Mouse (Mus musculus): ENCODE results near the gene Nek5.

The Nek5 gene

DNA sequence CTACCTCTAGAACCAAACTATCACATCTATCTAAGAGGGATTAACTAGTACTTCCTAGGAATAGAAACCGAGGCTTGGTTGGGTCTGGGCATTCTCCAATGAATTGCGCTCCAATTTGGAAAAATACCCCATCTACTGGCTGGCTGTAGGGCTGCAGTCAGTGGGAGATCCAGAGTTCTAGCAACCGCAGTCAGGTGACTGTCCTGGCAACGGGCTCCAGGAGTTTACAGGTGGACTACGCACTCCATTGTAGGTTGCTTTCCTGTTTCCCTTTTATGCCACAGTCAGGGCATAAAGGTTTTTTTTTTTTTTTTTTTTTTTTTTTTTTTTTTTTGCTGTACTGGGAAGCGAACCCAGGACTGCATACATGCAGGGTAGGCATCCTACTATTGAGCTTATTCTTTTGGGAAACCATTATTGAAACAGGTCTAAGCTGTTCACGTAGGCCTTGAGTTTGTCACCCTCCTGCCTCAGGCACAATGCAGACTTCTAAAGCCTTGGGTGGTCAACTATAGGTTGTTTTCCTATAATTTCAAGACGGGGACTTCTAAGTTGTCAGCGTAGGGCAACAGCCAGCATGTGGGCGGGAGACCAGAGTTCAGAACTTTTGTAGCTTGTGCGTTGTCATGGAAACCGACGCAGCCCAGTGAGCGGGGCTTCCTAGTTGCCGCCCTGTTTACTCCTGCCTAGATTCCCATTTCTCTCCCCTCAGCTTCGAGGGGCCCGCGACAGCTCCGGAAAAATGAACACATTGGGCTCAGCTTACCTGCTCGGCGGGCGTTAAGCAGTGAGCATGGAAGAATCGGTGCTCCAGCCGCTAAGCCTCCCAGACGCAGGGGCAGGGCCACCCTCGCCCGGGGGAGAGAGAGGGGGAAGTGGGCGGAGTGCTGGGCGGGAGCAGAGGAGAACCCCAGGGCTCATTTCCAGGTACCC lies at the start of gene Nek5:
Gene Nek5, minus strand, starts transcription at position 834 of the 933 bp plus-strand sequence.
- peak; percentile 62 for DNase-seq

DNA sequence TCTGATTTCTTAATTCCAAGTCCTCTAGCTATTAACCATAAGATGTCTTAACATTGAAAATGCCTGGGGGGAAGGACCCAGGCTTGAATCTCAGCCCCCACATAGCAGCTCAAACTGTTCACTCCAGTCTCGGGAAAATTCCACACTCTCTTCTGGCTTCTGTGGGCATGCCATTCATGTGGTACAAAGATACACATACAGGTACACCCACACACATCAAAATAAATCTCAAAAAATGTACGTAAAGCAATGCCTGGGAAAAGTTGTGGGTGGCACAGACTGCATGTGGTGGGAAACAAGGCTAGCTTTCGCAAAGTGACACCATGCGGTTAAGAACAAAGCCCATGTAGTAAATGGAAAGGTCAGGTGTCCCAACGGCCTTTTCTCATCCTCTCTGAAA lies 44.3 kb upstream of the Nek5 start:
- DNase-seq: no peak

DNA sequence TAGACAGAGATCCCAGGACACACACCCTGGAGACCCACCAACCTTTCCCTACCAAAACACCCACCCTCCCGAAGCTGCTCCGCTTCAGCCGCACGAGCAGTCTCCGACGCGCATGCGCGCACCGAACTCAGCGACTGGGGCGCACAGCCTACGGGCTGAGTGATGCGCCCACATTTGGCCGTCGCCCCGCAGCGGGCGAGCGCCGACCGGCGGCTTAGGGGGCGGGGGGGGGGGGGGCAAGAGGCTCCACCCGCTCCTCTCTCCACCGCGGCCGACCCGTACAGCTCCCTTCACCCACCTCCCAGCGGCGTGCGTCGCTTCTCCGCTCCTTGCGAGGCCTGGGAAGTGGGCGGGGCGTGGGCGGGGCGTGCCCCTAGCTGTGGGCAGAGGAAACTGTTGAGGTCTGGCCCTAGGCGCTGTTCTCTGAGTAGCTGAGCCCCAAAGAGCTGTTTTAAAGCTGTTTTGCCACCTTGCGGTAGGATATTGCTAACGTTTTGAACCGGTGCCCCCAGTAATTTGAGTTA lies 41.3 kb upstream of the Nek5 start, which contains the start of gene Nek3:
Gene Nek3, minus strand, starts transcription at position 356 of the 524 bp plus-strand sequence.
- peak; percentile 78 for DNase-seq

DNA sequence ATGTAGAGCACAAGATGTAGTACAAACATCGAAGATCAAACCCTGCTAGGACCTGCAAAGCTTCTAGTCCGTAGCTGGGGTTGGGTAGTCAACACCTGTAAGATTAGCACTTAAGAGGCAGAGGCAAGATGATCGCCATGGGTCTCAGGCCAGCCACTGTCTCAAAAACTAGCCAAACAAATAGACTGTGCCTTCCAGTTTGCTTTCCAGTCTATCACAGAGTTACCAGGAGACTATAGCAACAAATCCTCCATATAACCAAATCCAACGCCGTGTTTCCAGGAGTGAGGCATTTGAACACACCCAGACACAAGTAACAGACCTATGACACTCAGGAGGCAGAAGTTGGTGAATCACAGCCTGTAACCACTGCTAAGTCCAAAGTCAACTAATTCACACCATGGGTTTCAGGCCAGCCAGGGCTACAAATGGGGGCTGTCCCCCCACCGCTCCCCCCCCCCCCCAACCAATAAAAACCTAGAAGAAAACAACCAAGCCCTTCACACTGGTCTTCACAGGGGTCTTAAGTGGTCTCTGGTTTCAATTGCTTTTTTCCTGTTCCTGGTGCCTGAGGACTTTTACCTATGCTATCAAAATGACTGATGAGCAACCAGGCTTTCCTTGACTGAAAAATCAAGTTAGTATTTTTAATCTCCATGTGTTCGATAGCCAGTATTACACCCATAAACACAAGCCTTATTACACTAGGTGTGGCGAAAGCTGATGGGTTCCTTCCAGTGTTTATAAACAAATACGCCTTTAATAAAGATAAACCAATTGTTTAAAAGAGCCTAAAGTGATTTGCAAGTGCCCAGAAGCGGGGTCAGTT lies 40.6 kb upstream of the Nek5 start:
- DNase-seq: peak; percentile 6

DNA sequence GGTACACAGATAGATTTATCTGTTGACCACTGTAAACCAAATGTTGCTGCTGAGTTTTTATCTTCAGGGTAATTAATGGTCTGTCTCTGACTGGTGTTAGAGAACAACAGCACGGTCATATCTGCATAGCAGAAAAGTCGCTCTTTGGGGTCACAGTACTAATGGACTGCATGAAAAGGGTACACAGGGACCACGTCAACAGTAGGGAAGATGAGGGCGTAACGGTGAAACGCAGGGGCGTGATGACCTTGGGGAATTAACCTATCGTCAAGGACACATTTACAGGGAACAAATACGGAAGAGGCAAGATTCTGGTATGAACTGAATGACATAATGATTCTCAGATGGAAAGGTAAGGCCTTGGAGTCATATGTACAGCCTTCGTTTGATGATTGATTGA lies 39.6 kb upstream of the Nek5 start:
- no peak for DNase-seq

DNA sequence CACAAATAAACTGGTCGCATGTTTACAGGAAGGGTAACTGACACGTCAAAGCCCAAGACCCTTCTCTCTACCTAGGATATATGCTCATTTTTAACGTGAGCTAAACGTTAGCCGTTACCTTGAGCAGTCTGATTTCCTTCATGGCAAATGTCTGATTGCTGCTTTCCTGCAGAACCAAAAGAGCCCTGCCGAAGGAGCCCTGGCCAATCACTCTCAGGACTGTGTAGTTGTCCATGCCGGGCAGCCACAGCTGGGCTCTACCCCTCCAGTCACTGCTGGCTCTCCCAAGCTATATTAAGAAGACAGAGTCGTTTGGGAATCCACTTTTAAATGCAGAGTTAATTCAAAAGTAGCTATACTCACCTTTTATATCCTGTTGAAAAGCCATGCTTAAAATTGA lies 37.4 kb upstream of the Nek5 start:
- no peak for DNase-seq

DNA sequence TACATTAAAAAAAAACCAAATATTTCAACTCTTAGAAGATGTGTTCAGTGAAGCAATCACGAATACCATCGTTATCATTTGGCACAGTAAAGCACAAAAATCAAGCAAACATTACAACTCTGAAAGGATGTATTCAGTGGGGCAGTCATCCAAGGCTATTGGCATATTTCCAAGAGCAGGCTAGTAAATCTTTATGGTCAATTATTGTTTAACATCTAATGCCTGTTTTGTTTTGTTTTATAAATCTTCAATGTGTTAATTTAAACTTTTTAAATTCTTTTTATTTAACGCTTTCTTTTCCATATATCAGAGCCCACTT lies 25.5 kb upstream of the Nek5 start:
- DNase-seq: no peak

DNA sequence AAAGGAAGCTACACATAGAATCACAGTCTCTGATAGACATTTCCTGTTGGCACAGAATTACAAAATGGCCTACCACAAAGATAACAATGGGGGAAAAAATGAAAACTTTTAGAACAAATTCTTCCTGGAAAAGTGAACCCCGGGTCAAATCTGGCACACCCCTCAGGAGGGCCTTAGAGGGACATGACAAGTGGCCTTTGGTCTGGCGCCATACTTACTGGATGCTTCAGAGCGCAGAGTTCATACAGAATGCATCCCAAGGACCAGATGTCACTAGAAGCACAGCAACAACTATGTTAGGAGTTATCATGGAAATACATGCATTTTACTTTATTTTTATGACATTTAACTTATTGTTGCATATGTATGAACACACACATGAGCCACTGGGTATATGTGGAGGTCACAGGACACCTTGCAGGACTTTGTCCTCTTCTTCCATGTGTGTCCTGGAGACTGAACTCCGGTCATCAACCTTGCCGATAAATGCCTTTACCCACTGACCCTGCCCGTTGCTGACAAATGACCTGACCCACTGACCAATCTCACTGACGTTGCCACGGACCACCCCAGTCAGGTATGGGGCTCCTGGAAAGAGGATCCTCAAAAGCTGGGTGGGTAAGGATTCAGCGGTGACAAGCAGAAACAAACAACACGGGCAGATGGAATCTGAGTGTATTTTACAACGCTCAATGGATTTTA lies 24.9 kb upstream of the Nek5 start:
- no peak for DNase-seq

DNA sequence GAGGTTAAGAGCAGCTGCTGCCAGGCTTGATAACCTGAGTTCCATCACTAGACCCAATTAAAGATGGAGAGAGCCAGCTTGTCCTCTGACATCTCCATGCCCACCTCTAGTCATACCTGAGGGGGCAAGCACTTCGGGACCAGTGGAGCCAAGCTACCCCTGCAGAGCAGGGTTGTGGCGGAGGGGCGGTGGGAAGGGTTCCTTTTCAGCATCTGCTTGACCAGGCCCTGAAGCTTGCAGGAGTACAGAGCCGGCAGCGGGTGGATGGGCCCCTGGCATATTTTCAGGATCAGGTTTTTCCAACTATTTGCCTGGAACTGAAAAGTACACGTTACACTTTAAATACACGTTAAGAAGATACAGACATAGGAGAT lies 23.5 kb upstream of the Nek5 start:
- no peak for DNase-seq

DNA sequence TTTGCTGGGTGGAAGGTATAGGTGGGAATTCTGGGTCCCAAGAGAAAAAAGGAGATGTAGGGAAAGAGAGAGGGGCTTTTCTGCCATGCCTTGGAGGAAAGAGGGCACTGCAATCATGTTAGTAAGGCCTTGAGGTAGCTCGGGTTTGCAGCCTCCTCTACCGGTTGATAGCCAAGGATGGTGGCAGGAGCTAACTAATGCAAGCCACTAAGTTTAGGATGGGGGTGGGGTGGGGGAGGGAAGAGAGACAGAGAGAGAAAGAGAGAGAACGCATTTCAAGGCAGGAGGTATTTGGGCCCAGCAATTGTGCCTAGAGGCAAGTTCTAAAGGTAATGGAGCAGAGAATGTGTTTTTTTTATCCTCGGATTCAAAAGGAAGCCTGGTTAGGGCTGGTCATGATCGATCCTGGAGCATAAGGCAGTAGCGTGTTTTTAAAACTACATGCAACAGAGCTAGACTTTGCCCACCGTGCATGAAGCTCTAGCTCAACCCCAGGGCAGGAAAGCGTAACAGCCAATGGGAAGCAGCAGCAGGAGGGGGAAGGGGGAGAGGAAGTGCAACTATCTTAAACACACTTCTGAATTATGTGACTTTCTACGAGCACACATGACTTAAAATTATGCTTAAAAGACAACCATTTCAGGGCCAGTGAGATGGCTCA lies 23.0 kb upstream of the Nek5 start:
- DNase-seq: no peak

DNA sequence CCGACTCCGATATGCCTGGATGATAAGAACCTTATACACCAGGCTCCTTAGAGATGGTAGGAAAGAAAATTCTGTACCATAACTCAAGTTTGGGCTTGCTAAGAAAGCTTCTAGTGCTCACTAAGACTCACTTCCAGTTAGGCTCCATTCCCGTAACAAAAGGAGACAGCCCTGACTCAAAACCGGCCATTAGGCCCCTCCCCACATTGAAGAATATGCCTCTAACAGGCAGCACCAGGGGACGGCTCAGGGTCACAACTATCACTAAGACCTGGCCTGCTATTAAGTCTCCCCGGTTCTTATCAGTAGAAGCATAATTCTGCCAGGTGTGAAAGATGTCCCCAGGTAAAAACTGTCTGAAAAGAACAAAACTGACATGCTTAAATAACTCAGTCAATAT lies 21.0 kb upstream of the Nek5 start:
- no peak for DNase-seq

DNA sequence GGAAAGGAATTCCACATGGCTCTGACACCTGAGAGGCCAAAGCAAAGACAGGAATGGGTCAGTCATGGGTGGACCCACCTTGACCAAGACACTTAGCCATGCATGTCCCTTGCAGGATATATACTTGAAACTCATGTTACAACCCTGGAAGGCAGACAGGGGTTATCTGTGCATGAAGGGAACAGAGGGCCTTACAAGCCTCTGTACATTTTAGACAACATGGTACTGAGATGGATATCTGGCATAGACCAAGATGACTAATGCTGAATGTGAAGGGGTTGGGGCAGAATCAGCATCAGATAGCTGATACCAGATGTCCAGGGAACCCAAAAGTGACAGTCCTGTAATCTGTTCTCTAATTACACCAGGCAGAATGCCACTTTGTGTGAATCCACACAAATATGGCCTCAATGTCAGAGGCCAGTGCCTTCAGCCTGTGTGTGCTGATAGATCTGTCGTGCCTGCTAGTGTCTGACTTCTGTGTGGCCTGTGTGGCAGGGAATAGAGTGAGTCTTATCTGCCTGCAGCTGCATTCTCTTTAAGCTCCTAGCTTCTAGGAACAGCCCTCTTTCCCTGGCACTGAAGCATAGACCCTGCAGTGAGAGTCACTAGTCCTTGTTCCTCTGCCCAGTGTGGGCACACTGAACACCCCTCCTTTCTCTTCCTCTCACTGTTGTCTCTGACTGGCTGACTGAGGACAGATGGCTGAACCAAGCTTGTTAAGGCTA lies 19.1 kb upstream of the Nek5 start:
- no peak for DNase-seq

DNA sequence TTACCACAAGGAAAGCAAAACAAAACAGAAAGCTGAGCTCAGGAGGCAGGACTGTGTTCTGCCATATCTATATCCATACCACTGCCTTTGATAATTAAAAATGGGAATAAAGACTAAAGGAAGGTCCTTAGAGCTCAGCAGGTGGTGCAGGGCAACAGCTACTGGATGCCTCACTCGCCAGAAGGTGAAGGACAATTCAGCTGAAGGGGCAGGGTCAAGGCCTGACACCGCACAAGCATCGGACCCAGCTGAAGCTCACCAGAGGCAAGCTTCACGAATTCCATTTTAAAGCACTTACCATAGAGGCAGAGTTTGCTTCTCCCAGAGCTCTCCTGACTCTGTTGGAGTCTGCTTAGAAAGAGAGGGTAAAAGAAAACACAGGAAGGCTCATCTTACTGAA lies 17.7 kb upstream of the Nek5 start:
- DNase-seq: no peak

DNA sequence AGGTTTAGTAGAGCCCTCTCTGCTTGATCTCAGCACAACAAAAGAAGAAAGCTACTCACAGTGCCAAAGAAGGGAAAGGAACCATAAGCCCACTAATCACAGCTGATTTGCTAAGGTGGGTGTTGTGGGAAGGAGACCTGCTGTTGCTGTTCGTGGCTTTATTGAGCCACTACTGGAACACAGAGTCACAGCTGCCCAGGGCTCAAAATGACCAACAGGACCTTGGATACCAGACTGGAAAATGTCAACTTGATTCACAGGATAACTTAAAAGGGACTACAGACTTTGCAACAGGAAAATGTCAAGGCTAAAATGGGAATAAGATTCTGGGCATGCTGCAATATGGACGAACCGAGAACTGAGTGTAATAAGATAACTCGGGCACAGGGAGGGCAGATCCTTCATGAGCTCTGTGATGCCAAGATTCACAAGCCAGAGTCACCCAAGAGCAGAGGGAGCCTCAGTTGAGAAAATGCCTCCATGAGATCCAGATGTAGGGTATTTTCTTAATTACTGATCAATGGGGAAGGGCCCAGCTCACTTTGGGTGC lies 17.1 kb upstream of the Nek5 start:
- DNase-seq: no peak

DNA sequence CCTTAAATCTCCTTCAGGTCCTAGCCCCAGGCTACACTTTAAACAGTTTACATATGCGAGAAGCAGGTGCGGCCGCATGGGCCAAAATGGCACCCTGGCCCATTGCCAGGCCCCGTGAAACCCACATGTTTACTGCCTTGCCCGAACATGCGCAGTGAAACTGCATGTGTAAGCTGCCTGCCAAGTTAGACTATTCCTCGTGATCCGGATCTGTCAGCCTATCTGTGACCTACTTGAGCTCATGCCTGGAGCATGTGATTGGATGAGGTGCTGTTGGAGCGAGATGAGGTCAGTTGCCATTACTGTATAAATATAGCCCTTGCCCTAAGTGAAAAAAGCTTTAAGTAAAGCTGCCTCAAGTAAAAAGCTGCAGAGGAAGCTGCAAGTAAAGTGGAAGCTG lies 11.6 kb upstream of the Nek5 start:
- DNase-seq: peak; percentile 8

DNA sequence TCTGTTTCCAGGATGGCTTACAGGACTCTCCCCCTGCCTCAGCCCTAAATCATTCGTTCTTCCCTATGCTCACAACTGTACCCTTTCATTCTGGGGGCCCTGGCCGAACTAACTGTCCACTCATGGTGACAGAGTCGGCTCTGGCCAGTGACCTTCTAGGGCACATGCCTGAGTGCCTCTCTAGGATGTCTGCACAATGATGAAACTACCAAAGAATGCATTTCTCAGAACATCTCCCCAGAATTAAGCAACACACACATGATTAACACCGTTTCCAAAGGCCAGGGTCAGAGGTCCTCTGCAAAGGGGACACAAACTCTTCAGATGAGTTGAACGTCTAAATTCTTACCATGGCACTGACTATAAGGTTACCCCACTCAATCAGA lies 9.9 kb upstream of the Nek5 start:
- DNase-seq: no peak

DNA sequence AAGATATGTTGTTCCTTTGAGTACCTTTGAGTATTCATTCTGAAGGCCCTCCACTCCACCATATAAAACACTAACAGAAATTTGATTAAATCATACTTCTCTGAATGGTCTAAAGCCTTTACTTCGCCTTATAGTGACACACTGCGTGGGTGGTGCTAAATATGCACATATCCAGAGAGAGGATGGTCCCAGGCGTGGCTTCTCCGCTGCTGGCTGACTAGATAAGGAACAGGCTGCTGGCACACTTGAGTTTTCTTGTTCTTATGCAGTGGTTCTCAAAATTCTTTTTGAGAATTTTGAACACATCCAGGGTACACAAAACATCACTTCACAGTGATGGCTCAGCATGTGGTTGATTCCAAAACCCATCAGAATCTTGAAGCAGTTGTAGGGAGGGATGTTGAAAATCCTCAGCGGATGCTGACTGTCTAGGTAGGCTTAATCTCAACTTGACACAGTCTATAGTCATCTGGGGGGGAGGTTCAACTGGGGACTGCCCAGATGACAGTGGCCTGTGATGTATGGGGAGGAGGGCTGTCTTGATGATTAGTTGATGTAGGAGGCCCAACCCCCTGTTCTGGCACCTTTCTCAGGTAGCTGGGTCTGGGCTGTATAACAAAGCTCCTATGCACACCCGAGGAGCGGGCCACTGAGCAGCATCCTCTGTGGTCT lies 9.4 kb upstream of the Nek5 start:
- DNase-seq: no peak

DNA sequence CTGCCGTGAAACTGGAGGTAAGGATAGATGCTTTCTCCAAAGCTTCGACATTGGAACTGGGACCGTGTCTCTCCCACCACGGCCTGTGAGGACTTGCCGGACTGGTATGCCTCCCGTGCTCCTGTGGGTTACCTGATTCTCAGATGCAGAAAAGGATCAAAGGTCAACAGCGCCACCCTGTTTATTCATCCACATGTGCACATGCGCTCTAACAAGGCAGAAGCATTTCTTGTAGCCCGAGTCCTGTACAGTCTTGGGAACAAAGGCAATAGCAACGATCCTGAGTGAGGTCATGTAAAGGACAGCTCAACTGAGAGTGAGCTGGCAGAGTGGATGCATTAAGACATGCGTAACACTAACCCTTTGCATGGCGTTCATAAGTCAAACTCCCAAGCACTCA lies 7.2 kb upstream of the Nek5 start:
- no peak for DNase-seq

DNA sequence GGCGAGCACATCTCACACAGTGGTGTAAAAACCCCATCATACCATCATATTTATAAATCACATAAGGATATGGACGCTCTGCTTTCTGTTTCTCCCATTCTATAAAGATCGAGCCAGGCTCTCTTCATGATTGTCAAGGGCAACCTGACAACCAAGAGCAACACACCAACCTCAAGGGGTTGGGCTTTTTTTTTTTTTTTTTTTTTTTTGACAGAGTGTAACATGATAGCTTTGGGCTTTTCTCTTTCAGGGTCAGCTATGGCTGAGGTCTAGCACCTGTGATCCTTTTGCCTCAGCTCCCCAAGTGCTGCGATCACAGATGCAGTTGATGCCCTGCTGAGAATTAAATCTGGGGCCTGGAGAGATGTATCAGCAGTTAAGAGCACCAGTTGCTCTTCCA lies 17.8 kb downstream of the Nek5 start:
- DNase-seq: no peak

DNA sequence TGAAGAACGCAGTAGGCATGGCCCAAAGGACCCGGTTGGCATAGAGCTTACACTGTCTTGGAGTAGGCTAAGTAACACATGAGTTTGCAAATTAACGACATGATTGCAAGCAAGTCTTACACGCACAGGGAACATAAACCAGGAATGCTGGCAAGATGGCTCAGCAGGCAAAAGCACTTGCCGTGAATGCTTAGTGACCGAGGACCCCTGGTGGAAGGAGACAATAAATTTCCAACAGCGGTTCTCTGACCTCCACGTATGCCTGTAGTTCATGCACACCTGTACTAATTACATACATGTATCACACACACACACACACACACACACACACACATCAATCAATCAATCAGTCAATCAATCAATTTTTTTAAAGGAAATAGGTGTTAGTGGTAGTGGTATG lies 33.3 kb downstream of the Nek5 start:
- DNase-seq: peak; percentile 1

DNA sequence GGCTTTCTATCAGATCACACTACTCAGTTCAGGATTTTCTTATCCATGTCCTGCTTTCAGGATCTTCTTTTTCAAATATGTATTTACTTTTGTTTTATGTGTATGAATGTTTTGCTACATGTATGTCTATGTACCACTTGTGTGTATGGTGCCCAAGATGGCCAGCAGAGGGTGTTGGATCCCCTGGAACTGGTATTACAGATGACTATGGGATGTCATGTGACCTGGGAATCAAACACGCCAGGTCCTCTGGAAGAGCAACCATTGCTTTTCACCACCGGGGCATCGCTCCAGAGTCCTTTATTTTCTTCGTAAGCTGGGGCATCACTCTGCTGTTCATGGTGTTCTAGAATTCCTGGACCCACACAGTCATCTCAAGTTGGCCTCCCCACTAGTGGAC lies 35.6 kb downstream of the Nek5 start:
- DNase-seq: no peak
